Mouse (Mus musculus) left cerebral cortex, postnatal 25 days (tissue): Measurements from ENCODE around the gene Tcaf1. TPM values are rescaled to one million over a fixed set of nuclear protein-coding genes. Genes with fewer than 3 reads are reported as not detected.

Experiments
- total RNA-seq, 2 experiments: library from RNA; stranded (reverse); gene quantifications; 2 replicates each; pipeline ENCODE4 v1.2.3; 2021

The Tcaf1 gene
- total RNA-seq, 2 experiments from 2014 or later, result 235 to 236 TPM

Other genes with a start within 250 kb of the Tcaf1 start
- not detected for gene Olfr458, start 244.9 kb downstream of the Tcaf1 start, total RNA-seq
- not detected for gene Olfr457, start 233.8 kb downstream of the Tcaf1 start, total RNA-seq
- gene Olfr456, start 222.9 kb downstream of the Tcaf1 start, total RNA-seq, result not detected
- not detected for gene Olfr455, start 162.5 kb downstream of the Tcaf1 start, total RNA-seq
- gene Tcaf3, start 112.4 kb downstream of the Tcaf1 start, total RNA-seq, result not detected
- gene Tcaf2, start 64.8 kb downstream of the Tcaf1 start, total RNA-seq, result under 1 TPM; 0.46 to 0.83 TPM
- not detected for gene Olfr453, start 29.3 kb upstream of the Tcaf1 start, total RNA-seq
- not detected for gene Olfr38, start 46.3 kb upstream of the Tcaf1 start, total RNA-seq
- not detected for gene Olfr452, start 75.0 kb upstream of the Tcaf1 start, total RNA-seq
- not detected for gene Olfr450, start 101.9 kb upstream of the Tcaf1 start, total RNA-seq
- not detected for gene Olfr449, start 124.3 kb upstream of the Tcaf1 start, total RNA-seq
- not detected for gene Olfr448, start 180.4 kb upstream of the Tcaf1 start, total RNA-seq
- not detected for gene Olfr447, start 198.8 kb upstream of the Tcaf1 start, total RNA-seq
- gene Olfr446, start 211.3 kb upstream of the Tcaf1 start, total RNA-seq, result not detected
- not detected for gene Olfr444, start 239.0 kb upstream of the Tcaf1 start, total RNA-seq